Mouse (Mus musculus) embryonic facial prominence, embryonic 12.5 days (tissue): ENCODE results near the gene Cd47. TPM values are rescaled to one million over a fixed set of nuclear protein-coding genes. Genes with fewer than 3 reads are reported as not detected.

Experiments
- ATAC-seq: fragments of 200-750 bp; cut with Nextera tagmentation; 2 replicates; pipeline ENCODE4 v1.8.0; 2017; ENCODE audit not compliant: insufficient number of reproducible peaks, insufficient read depth, low FRiP score, low TSS enrichment
- H3K27ac ChIP-seq: fragments of 300-500 bp; sonication (generic); 2 replicates; pipeline ENCODE4 v1.5.1; 2016; ENCODE audit warnings: mild to moderate bottlenecking
- H3K27me3 ChIP-seq: fragments of 300-500 bp; sonication (generic); 2 replicates; pipeline ENCODE4 v1.6.1; 2016; ENCODE audit warnings: mild to moderate bottlenecking, moderate library complexity
- H3K36me3 ChIP-seq: fragments of 300-500 bp; sonication (generic); 2 replicates; pipeline ENCODE4 v1.6.1; 2016; ENCODE audit warnings: mild to moderate bottlenecking
- H3K4me1 ChIP-seq: fragments of 300-500 bp; sonication (generic); 2 replicates; pipeline ENCODE4 v1.6.1; 2016
- H3K4me2 ChIP-seq: fragments of 300-500 bp; sonication (generic); replicated peaks from 2 replicates; pipeline ENCODE4 v1.6.1; 2016; ENCODE audit warnings: mild to moderate bottlenecking, moderate library complexity
- H3K4me3 ChIP-seq: fragments of 300-500 bp; sonication (generic); 2 replicates; pipeline ENCODE4 v1.5.1; 2016; ENCODE audit warnings: mild to moderate bottlenecking
- H3K9ac ChIP-seq: fragments of 300-500 bp; sonication (generic); 2 replicates; pipeline ENCODE4 v1.6.1; 2016; ENCODE audit warnings: mild to moderate bottlenecking, moderate library complexity
- H3K9me3 ChIP-seq: fragments of 300-500 bp; sonication (generic); 2 replicates; pipeline ENCODE4 v1.6.1; 2016; ENCODE audit warnings: mild to moderate bottlenecking, moderate library complexity
- WGBS: fragments of 180-500 bp; shearing (Covaris S2); methylation state at CpG from one replicate; pipeline ENCODE4 v1.1.7; 2016; 5-methylcytosine and 5-hydroxymethylcytosine counted together
- polyA plus RNA-seq: library from polyadenylated mRNA; unstranded; fragments of >200 nt; fragmentation: Nextera tagmentation; extraction: Ambion mirVana; gene quantifications from 2 replicates; pipeline ENCODE4 v1.2.1, GENCODE M21; 2016

The Cd47 gene
- polyA plus RNA-seq = 57.3 and 59.8 TPM in 2 replicates

- ATAC-seq = no peak
- Histone ChIP-seq H3K9ac (no peak within 1 kb of the TSS), H3K4me1 (peaks cover 11% of the 10 kb centered on the region; the same call in 1 of the 2 replicates), H3K4me3 (no peak within 1 kb of the TSS), H3K27ac (no peak within 1 kb of the TSS), H3K9me3 (no peaks in the 10 kb centered on the region), H3K4me2 (no peak within 1 kb of the TSS), H3K36me3 (no peaks in the 10 kb centered on the region), H3K27me3 (no peaks in the 10 kb centered on the region)
- WGBS = 90% methylated on average over 10 of the region's 10 CpGs
These were observed at the start of gene Cd47 for GRCm38 (mm10) chr16:49799597-49800561. Gene Cd47, plus strand, starts transcription at chr16:49800533.

- no peak overlapping the region for H3K9ac ChIP-seq
- H3K27me3 ChIP-seq = no peaks in the 10 kb centered on the region
- ATAC-seq = no peak
- no peaks in the 10 kb centered on the region; the same call in 1 of the 2 replicates for H3K4me1 ChIP-seq
- no peak overlapping the region for H3K4me2 ChIP-seq
- H3K27ac ChIP-seq = no peak overlapping the region
- 48% methylated on average over 1 of the region's 1 CpGs for WGBS
- no peaks in the 10 kb centered on the region for H3K36me3 ChIP-seq
- no peak overlapping the region for H3K4me3 ChIP-seq
- no peaks in the 10 kb centered on the region for H3K9me3 ChIP-seq
These were observed 47.4 kb upstream of the Cd47 start for GRCm38 (mm10) chr16:49752906-49753305.

GRCm38 (mm10) chr16:49753318-49753717 lies 47.0 kb upstream of the Cd47 start:
- Histone ChIP-seq H3K27ac (no peak overlapping the region), H3K9me3 (no peaks in the 10 kb centered on the region), H3K27me3 (no peaks in the 10 kb centered on the region), H3K9ac (no peak overlapping the region), H3K4me3 (no peak overlapping the region), H3K36me3 (no peaks in the 10 kb centered on the region), H3K4me2 (no peak overlapping the region), H3K4me1 (no peaks in the 10 kb centered on the region; the same call in 1 of the 2 replicates)
- WGBS = 28% methylated on average over 3 of the region's 3 CpGs
- no peak for ATAC-seq

GRCm38 (mm10) chr16:49760517-49761203 lies 39.7 kb upstream of the Cd47 start:
- 84% methylated on average over 17 of the region's 17 CpGs for WGBS
- H3K4me1 ChIP-seq = no peaks in the 10 kb centered on the region
- no peaks in the 10 kb centered on the region; the same call in none of the 2 replicates for H3K36me3 ChIP-seq
- no peak overlapping the region for H3K4me2 ChIP-seq
- no peak overlapping the region for H3K9ac ChIP-seq
- H3K27me3 ChIP-seq = no peaks in the 10 kb centered on the region
- H3K4me3 ChIP-seq = no peak overlapping the region
- H3K27ac ChIP-seq = no peak overlapping the region
- no peak for ATAC-seq
- H3K9me3 ChIP-seq = no peaks in the 10 kb centered on the region

DNA sequence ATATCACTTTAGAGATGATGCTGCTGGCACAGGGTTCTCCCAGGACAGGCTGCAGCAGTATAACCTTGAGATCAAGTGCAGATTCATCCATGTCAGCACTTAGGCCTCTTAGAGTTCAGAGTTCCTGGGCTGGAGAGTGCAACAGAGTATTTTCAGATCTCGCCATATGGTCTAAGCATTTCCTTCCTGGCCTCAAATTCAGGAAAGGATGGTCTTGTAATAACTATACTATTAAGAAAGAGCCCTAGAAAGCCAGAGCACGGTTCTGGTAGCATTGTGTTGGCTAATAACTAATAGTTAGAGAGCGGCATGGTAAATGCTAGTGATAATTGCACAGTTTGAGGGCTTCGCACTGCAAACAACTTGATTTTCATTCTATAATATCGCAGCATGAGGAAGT lies 38.4 kb upstream of the Cd47 start:
- Histone ChIP-seq H3K4me1 (no peaks in the 10 kb centered on the region), H3K4me3 (no peak overlapping the region), H3K9ac (no peak overlapping the region), H3K4me2 (no peak overlapping the region), H3K27me3 (no peaks in the 10 kb centered on the region), H3K9me3 (no peaks in the 10 kb centered on the region), H3K36me3 (no peaks in the 10 kb centered on the region; the same call in none of the 2 replicates), H3K27ac (no peak overlapping the region)
- WGBS = 77% methylated on average over 5 of the region's 5 CpGs
- no peak for ATAC-seq

DNA sequence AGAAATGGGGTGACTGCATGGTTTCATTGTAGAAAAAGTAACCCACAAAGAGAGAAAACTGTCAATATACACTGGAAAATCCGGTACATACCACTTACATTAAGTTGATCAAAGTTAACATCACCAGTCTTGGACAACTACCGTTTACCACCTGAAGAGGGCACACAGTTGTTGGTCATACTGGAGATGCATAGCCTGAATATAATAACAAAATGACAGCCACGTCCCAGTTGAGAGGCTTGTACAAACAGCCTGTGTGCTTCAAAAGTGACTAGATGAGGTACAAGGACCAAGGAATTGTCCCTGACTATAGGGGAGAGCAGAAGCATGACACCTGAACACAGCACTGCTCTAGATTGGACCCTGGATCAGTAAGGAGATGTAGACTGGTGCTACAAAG lies 34.0 kb upstream of the Cd47 start:
- H3K36me3 ChIP-seq = no peaks in the 10 kb centered on the region; the same call in none of the 2 replicates
- WGBS = 60% methylated on average over 3 of the region's 3 CpGs
- no peak overlapping the region for H3K4me3 ChIP-seq
- H3K27me3 ChIP-seq = no peaks in the 10 kb centered on the region
- H3K9me3 ChIP-seq = no peaks in the 10 kb centered on the region
- no peak overlapping the region for H3K4me2 ChIP-seq
- H3K27ac ChIP-seq = no peak overlapping the region
- no peak for ATAC-seq
- no peak overlapping the region for H3K9ac ChIP-seq
- H3K4me1 ChIP-seq = no peaks in the 10 kb centered on the region

DNA sequence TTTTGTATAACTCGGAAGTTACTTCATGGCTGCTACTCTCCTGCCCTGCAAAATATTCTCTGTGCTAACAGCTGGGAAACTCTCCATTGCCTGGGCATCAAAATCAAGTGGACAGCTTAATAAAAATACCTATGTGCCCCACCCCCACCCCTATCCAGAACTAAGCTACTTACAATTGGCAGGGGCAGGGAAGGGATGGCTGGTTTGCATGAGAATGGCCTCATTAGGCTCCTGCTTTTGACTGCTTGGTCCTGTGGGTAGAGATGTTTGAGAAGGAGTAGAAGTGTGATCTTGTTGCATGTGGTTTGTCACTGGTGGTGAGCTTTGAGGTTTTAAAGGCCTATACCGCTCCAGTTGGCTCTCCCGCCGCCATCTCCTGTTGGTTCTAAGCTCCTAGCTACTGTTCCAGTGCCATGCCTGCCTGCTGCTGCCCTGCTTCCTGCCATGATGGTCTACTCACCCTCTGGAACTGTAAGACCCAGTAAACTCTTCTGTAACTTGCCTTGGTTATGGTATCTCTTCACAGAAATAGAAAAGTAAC lies 31.8 kb upstream of the Cd47 start:
- H3K4me1 ChIP-seq = no peaks in the 10 kb centered on the region
- ATAC-seq = no peak
- no peak overlapping the region for H3K27ac ChIP-seq
- no peaks in the 10 kb centered on the region for H3K27me3 ChIP-seq
- H3K4me3 ChIP-seq = no peak overlapping the region
- no peaks in the 10 kb centered on the region for H3K9me3 ChIP-seq
- H3K9ac ChIP-seq = no peak overlapping the region
- H3K36me3 ChIP-seq = no peaks in the 10 kb centered on the region; the same call in none of the 2 replicates
- H3K4me2 ChIP-seq = no peak overlapping the region
- WGBS = 92% methylated on average over 4 of the region's 4 CpGs

- ATAC-seq = no peak
- Histone ChIP-seq H3K4me1 (no peaks in the 10 kb centered on the region), H3K27ac (no peak overlapping the region), H3K9me3 (no peaks in the 10 kb centered on the region), H3K9ac (no peak overlapping the region), H3K4me3 (no peak overlapping the region), H3K36me3 (no peaks in the 10 kb centered on the region), H3K27me3 (no peaks in the 10 kb centered on the region), H3K4me2 (no peak overlapping the region)
- WGBS = 82% methylated on average over 2 of the region's 2 CpGs
These were observed 30.5 kb upstream of the Cd47 start for GRCm38 (mm10) chr16:49769831-49770261.

DNA sequence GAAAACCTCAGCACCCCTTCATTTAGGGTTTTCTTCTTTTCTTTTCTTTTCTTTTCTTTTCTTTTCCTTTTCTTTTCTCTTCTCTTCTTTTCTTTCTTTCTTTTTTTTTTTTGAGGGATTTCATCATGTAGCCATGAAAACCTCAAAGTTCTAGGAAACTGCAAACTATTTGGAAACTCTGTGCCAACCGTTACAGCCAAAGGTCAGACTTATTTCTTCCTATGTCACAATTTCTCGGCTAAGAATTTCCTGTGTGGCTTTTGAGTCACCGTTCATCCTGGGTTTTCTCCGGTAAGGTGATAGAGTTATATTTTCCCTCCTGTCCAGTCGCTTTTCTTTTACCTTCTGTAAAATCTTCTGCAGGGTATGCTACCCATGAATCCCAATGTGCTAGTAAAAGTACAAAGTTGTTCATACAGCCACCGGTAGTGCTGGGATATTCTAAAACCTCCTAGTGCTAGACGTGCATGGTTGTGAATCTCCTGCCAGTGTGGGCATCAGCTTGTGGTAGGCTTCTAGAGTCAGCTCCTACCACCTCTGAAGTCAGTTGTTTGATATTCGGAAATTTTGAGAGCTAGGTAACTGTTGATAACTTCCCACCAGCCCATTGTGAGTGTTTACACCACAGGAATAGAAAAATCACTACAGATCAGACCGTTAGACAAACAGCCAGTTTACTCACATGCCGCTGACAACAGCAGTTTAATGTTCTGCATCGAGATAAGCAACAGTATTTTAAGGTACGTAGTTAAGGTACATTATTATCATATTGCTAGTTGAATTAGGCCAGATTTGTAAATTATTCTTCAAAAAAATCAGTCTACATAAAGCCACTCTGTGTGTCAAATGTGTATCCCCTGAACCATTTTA lies 29.8 kb upstream of the Cd47 start:
- Histone ChIP-seq H3K36me3 (no peaks in the 10 kb centered on the region), H3K27ac (no peak overlapping the region), H3K9ac (no peak overlapping the region), H3K4me2 (no peak overlapping the region), H3K27me3 (no peaks in the 10 kb centered on the region), H3K4me3 (no peak overlapping the region), H3K9me3 (no peaks in the 10 kb centered on the region), H3K4me1 (no peaks in the 10 kb centered on the region)
- ATAC-seq = no peak
- 89% methylated on average over 12 of the region's 12 CpGs for WGBS

DNA sequence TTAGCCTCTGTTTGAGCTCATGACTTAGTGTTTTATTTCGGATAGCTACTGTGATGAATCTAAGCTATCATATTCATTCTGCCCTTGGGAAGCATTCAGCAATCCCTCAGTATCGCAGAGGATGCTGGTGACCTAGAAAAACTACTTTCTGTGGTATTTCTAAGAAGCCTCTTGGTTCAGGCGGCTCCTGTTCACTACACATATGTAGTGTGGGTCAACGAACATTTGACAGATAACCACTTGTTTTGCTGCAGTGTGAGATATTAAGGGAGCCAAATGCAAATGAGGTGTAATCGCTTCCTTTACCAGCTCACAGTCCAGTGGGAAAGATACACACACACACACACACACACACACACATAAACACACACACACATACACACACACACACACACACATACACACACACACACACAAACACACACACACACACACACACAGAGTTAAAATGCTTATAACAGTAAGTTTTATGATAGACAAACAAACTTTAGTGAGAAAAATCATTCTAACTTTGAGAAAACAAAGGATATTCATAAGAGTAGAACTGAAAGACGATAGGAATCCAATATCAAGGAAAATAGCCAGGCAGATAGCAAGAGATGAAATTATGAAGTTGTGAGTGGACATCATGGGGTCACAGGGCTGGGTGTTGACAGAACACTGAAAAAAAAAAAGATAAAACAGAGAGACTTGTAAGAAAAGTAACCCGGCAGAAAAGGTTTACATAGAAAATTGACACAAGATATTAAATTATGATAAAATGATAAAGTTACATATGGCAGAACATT lies 28.5 kb upstream of the Cd47 start:
- no peak overlapping the region for H3K27ac ChIP-seq
- no peak for ATAC-seq
- H3K9ac ChIP-seq = no peak overlapping the region
- no peaks in the 10 kb centered on the region for H3K9me3 ChIP-seq
- H3K4me2 ChIP-seq = no peak overlapping the region
- H3K4me1 ChIP-seq = no peaks in the 10 kb centered on the region
- H3K27me3 ChIP-seq = no peaks in the 10 kb centered on the region
- no peak overlapping the region for H3K4me3 ChIP-seq
- no peaks in the 10 kb centered on the region for H3K36me3 ChIP-seq
- 84% methylated on average over 7 of the region's 7 CpGs for WGBS
